Mouse (Mus musculus) midbrain, embryonic 12.5 days (tissue): ENCODE results near the gene A730049H05Rik. TPM values are rescaled to one million over a fixed set of nuclear protein-coding genes. Genes with fewer than 3 reads are reported as not detected.

ENCODE experiments used
- ATAC-seq: fragments of 200-750 bp; cut with Nextera tagmentation; 2 replicates; pipeline ENCODE4 v1.8.0; 2017; ENCODE audit warnings: low read depth, moderate TSS enrichment, moderate library complexity; ENCODE audit not compliant: low FRiP score
- H3K27ac ChIP-seq: fragments of 300-500 bp; sonication (generic); replicated peaks from 2 replicates; pipeline ENCODE4 v1.5.1; 2016; ENCODE audit warnings: mild to moderate bottlenecking
- H3K27me3 ChIP-seq: fragments of 300-500 bp; sonication (generic); 2 replicates; pipeline ENCODE4 v1.6.1; 2016; ENCODE audit warnings: mild to moderate bottlenecking
- H3K36me3 ChIP-seq: fragments of 300-500 bp; sonication (generic); 2 replicates; pipeline ENCODE4 v1.6.1; 2016
- H3K4me1 ChIP-seq: fragments of 300-500 bp; sonication (generic); 2 replicates; pipeline ENCODE4 v1.6.1; 2016
- H3K4me2 ChIP-seq: fragments of 300-500 bp; sonication (generic); replicated peaks from 2 replicates; pipeline ENCODE4 v1.6.1; 2016; ENCODE audit warnings: mild to moderate bottlenecking, moderate library complexity
- H3K4me3 ChIP-seq: fragments of 300-500 bp; sonication (generic); 2 replicates; pipeline ENCODE4 v1.5.1; 2016; ENCODE audit warnings: mild to moderate bottlenecking
- H3K9ac ChIP-seq: fragments of 300-500 bp; sonication (generic); replicated peaks from 2 replicates; pipeline ENCODE4 v1.6.1; 2016; ENCODE audit warnings: mild to moderate bottlenecking, moderate library complexity
- H3K9me3 ChIP-seq: fragments of 300-500 bp; sonication (generic); 2 replicates; pipeline ENCODE4 v1.6.1; 2016; ENCODE audit warnings: mild to moderate bottlenecking
- WGBS: fragments of 180-500 bp; shearing (Covaris S2); methylation state at CpG from one replicate; pipeline ENCODE4 v1.1.7; 2016; 5-methylcytosine and 5-hydroxymethylcytosine counted together
- polyA plus RNA-seq: library from polyadenylated mRNA; unstranded; fragments of >200 nt; fragmentation: Nextera tagmentation; extraction: Ambion mirVana; gene quantifications from 2 replicates; pipeline ENCODE4 v1.2.1, GENCODE M21; 2016

The A730049H05Rik gene
- polyA plus RNA-seq, 1 experiment from 2014 or later, result 0.29 TPM

DNA sequence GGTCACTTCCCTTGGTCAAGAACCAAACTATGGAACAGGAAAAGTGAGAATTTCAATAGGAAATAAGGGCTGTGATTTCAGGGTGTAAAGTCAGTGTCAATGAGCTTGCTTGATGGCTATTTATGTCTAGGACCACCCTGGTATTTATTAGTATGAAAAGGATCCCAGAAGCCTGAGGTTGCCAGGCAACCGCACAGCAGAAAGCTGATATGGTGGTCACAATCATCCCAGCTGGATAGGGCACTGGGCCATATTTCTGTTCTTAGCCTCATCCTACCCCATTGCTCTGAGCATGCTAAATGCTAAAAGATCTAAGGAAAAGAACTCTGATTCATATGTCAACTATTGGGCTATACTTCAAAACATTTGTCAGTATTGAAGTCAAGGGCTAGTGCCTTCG is 14.8 kb downstream of the A730049H05Rik start:
- no peaks in the 10 kb centered on the region for H3K4me1 ChIP-seq
- no peak for ATAC-seq
- WGBS, result 85% methylated on average over 2 of the region's 2 CpGs

GRCm38 (mm10) chr6:92842000-92842399 is 25.7 kb downstream of the A730049H05Rik start:
- Histone ChIP-seq H3K9me3 (no peaks in the 10 kb centered on the region), H3K27ac (no peak overlapping the region), H3K27me3 (no peaks in the 10 kb centered on the region), H3K4me1 (no peaks in the 10 kb centered on the region), H3K4me2 (no peak overlapping the region), H3K9ac (no peak overlapping the region), H3K4me3 (no peak overlapping the region), H3K36me3 (no peaks in the 10 kb centered on the region)
- WGBS, result 6% methylated on average over 2 of the region's 2 CpGs
- no peak for ATAC-seq

More for the DNA sequence above, 14.8 kb downstream of the A730049H05Rik start:
- no peak overlapping the region for H3K27ac ChIP-seq
- H3K4me2 ChIP-seq, result no peak overlapping the region
- H3K36me3 ChIP-seq, result no peaks in the 10 kb centered on the region
- no peak overlapping the region for H3K9ac ChIP-seq
- H3K4me3 ChIP-seq, result no peak overlapping the region
- H3K27me3 ChIP-seq, result no peaks in the 10 kb centered on the region; the same call in 1 of the 2 replicates
- no peaks in the 10 kb centered on the region for H3K9me3 ChIP-seq

- H3K27me3 ChIP-seq, result no peaks in the 10 kb centered on the region
- no peak overlapping the region for H3K9ac ChIP-seq
- H3K4me1 ChIP-seq, result no peaks in the 10 kb centered on the region
- no peak for ATAC-seq
- no peak overlapping the region for H3K4me2 ChIP-seq
- no peaks in the 10 kb centered on the region for H3K9me3 ChIP-seq
- 81% methylated on average over 2 of the region's 2 CpGs for WGBS
- no peak overlapping the region for H3K4me3 ChIP-seq
- no peak overlapping the region for H3K27ac ChIP-seq
- H3K36me3 ChIP-seq, result no peaks in the 10 kb centered on the region
These were observed 27.2 kb downstream of the A730049H05Rik start for GRCm38 (mm10) chr6:92843474-92843873.

GRCm38 (mm10) chr6:92845898-92846297 is 29.6 kb downstream of the A730049H05Rik start:
- WGBS, result 90% methylated on average over 8 of the region's 8 CpGs
- no peak for ATAC-seq
- H3K9ac ChIP-seq, result no peak overlapping the region
- peaks cover 7% of the 10 kb centered on the region; the same call in 1 of the 2 replicates for H3K4me1 ChIP-seq
- H3K36me3 ChIP-seq, result no peaks in the 10 kb centered on the region
- H3K4me2 ChIP-seq, result no peak overlapping the region
- no peaks in the 10 kb centered on the region for H3K27me3 ChIP-seq
- no peak overlapping the region for H3K4me3 ChIP-seq
- no peaks in the 10 kb centered on the region for H3K9me3 ChIP-seq
- H3K27ac ChIP-seq, result no peak overlapping the region

DNA sequence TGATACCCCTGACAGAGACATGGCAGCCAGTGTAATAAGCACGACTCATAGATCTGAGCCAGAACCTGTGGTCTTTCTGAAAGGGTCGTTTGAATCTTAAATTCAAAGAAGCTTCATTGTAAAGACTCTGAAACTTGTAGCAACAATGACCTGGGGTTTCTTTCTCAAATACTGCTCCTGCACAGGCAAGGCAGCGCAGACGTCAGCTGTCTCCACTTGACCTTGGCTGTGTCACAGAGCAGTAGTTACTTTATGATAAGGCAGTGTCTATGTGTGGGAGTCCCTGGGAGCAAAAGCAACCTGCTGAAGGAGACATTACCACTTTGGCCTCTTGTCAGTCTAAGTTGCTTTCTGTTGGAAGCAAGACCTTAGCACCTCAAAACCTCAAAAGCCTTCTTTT is 30.3 kb downstream of the A730049H05Rik start:
- no peak overlapping the region for H3K4me3 ChIP-seq
- no peaks in the 10 kb centered on the region for H3K36me3 ChIP-seq
- peaks cover 7% of the 10 kb centered on the region; the same call in 1 of the 2 replicates for H3K4me1 ChIP-seq
- H3K4me2 ChIP-seq, result no peak overlapping the region
- H3K9ac ChIP-seq, result no peak overlapping the region
- ATAC-seq, result no peak
- H3K9me3 ChIP-seq, result no peaks in the 10 kb centered on the region
- 53% methylated on average over 4 of the region's 4 CpGs for WGBS
- H3K27ac ChIP-seq, result no peak overlapping the region
- no peaks in the 10 kb centered on the region for H3K27me3 ChIP-seq

- no peaks in the 10 kb centered on the region for H3K36me3 ChIP-seq
- no peak for ATAC-seq
- H3K4me1 ChIP-seq, result peaks cover 7% of the 10 kb centered on the region; the same call in 1 of the 2 replicates
- 96% methylated on average over 9 of the region's 9 CpGs for WGBS
- no peaks in the 10 kb centered on the region for H3K9me3 ChIP-seq
- H3K27ac ChIP-seq, result no peak overlapping the region
- no peak overlapping the region for H3K4me2 ChIP-seq
- H3K27me3 ChIP-seq, result no peaks in the 10 kb centered on the region
- no peak overlapping the region for H3K9ac ChIP-seq
- no peak overlapping the region for H3K4me3 ChIP-seq
These were observed 32.9 kb downstream of the A730049H05Rik start for GRCm38 (mm10) chr6:92849208-92849607.

DNA sequence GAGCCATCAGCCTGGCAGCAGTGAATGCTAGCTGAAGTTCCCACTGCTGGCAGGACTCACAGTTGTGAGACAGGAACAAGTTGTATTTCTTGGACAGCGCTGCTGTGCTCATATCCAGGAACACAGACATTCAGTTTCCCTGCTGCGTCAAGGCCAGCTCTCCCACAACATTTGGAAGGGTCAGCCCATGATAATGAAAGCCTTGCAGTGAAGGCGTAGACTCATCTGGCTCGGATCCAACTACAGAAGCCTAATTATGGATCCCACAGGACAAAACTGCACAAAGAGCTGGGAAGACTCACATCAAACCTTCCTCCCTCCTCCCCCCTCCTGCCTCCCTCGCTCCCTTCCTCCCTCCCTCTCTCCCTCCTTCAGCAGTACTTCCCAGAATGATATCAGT is 34.0 kb downstream of the A730049H05Rik start:
- 0 out of 2 replicates have a peak, but pooled peaks have one; percentile 30 for ATAC-seq
- Histone ChIP-seq H3K27ac (peak overlapping the region; percentile 52; the same call in 1 of the 2 replicates), H3K36me3 (no peaks in the 10 kb centered on the region), H3K9ac (no peak overlapping the region), H3K9me3 (no peaks in the 10 kb centered on the region), H3K4me1 (peaks cover 7% of the 10 kb centered on the region; the same call in 1 of the 2 replicates), H3K27me3 (no peaks in the 10 kb centered on the region), H3K4me2 (no peak overlapping the region), H3K4me3 (no peak overlapping the region)
- 53% methylated on average over 5 of the region's 5 CpGs for WGBS

- H3K9ac ChIP-seq, result no peak overlapping the region
- WGBS, result 90% methylated on average over 4 of the region's 4 CpGs
- no peak overlapping the region for H3K27ac ChIP-seq
These were observed 38.6 kb downstream of the A730049H05Rik start for GRCm38 (mm10) chr6:92854873-92855272.

DNA sequence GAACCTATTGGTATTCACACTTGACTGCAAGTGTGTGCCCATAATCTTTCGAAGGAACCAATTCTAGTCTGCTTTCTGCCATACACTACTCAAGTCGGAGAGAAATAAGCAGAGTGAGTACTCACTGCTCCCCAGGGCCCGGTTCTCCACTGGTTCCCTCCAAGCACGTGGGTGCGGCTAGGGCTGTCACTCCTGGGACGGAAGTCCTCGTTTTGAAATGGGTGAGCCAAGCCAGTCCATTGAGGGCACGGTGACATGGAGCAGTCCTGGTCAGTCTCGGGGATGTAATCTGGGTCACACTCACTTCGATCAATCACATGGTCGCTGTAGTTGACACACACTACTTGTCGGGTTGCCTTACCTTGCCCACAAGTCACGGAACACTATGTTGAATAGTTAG is 41.5 kb downstream of the A730049H05Rik start:
- no peak overlapping the region for H3K4me3 ChIP-seq
- no peak overlapping the region for H3K9ac ChIP-seq
- no peaks in the 10 kb centered on the region for H3K4me1 ChIP-seq
- H3K9me3 ChIP-seq, result no peaks in the 10 kb centered on the region
- H3K27ac ChIP-seq, result no peak overlapping the region
- 93% methylated on average over 13 of the region's 13 CpGs for WGBS
- ATAC-seq, result no peak
- H3K4me2 ChIP-seq, result no peak overlapping the region
- H3K27me3 ChIP-seq, result no peaks in the 10 kb centered on the region
- no peaks in the 10 kb centered on the region for H3K36me3 ChIP-seq

More at GRCm38 (mm10) chr6:92854873-92855272, 38.6 kb downstream of the A730049H05Rik start:
- Histone ChIP-seq H3K4me1 (peaks cover 7% of the 10 kb centered on the region; the same call in 1 of the 2 replicates), H3K4me2 (no peak overlapping the region), H3K36me3 (no peaks in the 10 kb centered on the region), H3K27me3 (no peaks in the 10 kb centered on the region), H3K4me3 (no peak overlapping the region), H3K9me3 (no peaks in the 10 kb centered on the region)
- ATAC-seq, result no peak

GRCm38 (mm10) chr6:92858721-92859510 is 42.6 kb downstream of the A730049H05Rik start:
- WGBS, result 87% methylated on average over 12 of the region's 12 CpGs
- no peak for ATAC-seq
- H3K4me3 ChIP-seq, result no peak overlapping the region
- H3K9ac ChIP-seq, result no peak overlapping the region
- no peak overlapping the region for H3K27ac ChIP-seq
- H3K9me3 ChIP-seq, result no peaks in the 10 kb centered on the region
- H3K4me1 ChIP-seq, result no peaks in the 10 kb centered on the region
- H3K27me3 ChIP-seq, result no peaks in the 10 kb centered on the region
- no peaks in the 10 kb centered on the region for H3K36me3 ChIP-seq
- no peak overlapping the region for H3K4me2 ChIP-seq

- WGBS, result 74% methylated on average over 5 of the region's 5 CpGs
- Histone ChIP-seq H3K27ac (no peak overlapping the region), H3K9ac (no peak overlapping the region), H3K4me1 (no peaks in the 10 kb centered on the region), H3K36me3 (no peaks in the 10 kb centered on the region), H3K4me3 (no peak overlapping the region), H3K9me3 (no peaks in the 10 kb centered on the region), H3K4me2 (no peak overlapping the region), H3K27me3 (no peaks in the 10 kb centered on the region)
- no peak for ATAC-seq
These were observed 44.1 kb downstream of the A730049H05Rik start for GRCm38 (mm10) chr6:92860285-92860912.

GRCm38 (mm10) chr6:92862599-92862998 is 46.3 kb downstream of the A730049H05Rik start:
- no peak overlapping the region for H3K27ac ChIP-seq
- no peak for ATAC-seq

More at GRCm38 (mm10) chr6:92862599-92862998, 46.3 kb downstream of the A730049H05Rik start:
- no peak overlapping the region for H3K4me2 ChIP-seq
- H3K36me3 ChIP-seq, result no peaks in the 10 kb centered on the region
- H3K9ac ChIP-seq, result no peak overlapping the region
- 80% methylated on average over 9 of the region's 9 CpGs for WGBS
- no peaks in the 10 kb centered on the region for H3K9me3 ChIP-seq
- H3K4me1 ChIP-seq, result no peaks in the 10 kb centered on the region
- H3K4me3 ChIP-seq, result no peak overlapping the region
- no peaks in the 10 kb centered on the region for H3K27me3 ChIP-seq
